Mouse (Mus musculus) ES-E14 (cell line): ENCODE results near the gene Rita1. TPM values are rescaled to one million over a fixed set of nuclear protein-coding genes. Genes with fewer than 3 reads are reported as not detected.

Experiments
- DNase-seq: peaks from one replicate; pipeline ENCODE4 v3.0.0-alpha.2; 2013; ENCODE audit warnings: low read depth, low spot score
- H3K27ac ChIP-seq: 2 replicates; pipeline ENCODE4 v1.5.1; 2012; ENCODE audit warnings: low read depth, mild to moderate bottlenecking, low read length, moderate library complexity, mixed read lengths; ENCODE audit not compliant: poor library complexity, insufficient read depth, severe bottlenecking
- H3K36me3 ChIP-seq: 2 replicates; pipeline ENCODE4 v1.6.1; 2012; ENCODE audit warnings: mild to moderate bottlenecking, low read length, moderate library complexity, mixed read lengths; ENCODE audit not compliant: control insufficient read depth, poor library complexity, insufficient read depth, severe bottlenecking
- H3K4me1 ChIP-seq, 2 experiments: fragments of 150-350 bp in 1 of 2; sonication (generic) in 1 of 2; 2 replicates each; pipeline ENCODE4 v1.6.1; 2012; ENCODE audit warnings: low read length in 2 of 2, mild to moderate bottlenecking in 1 of 2, mixed read lengths in 1 of 2; ENCODE audit not compliant: control insufficient read depth in 2 of 2, insufficient read depth in 2 of 2, poor library complexity in 1 of 2
- H3K4me3 ChIP-seq, 2 experiments: fragments of 150-350 bp in 1 of 2; sonication (generic) in 1 of 2; 2 replicates each; pipeline ENCODE4 v1.5.1; 2012; ENCODE audit warnings: low read length in 2 of 2, low read depth in 1 of 2, mild to moderate bottlenecking in 1 of 2, mixed read lengths in 1 of 2; ENCODE audit not compliant: insufficient read depth in 1 of 2, poor library complexity in 1 of 2, severe bottlenecking in 1 of 2
- H3K9ac ChIP-seq: 2 replicates; pipeline ENCODE4 v1.6.1; 2012; ENCODE audit warnings: low read depth, mild to moderate bottlenecking, low read length, mixed read lengths; ENCODE audit not compliant: poor library complexity, insufficient read depth, severe bottlenecking
- H3K9me3 ChIP-seq: fragments of 150-350 bp; sonication (generic); 2 replicates; pipeline ENCODE4 v1.6.1; 2012; ENCODE audit warnings: low read depth, mild to moderate bottlenecking, low read length; ENCODE audit not compliant: control insufficient read depth, insufficient read depth
- CHD2 ChIP-seq: IDR thresholded peaks from 2 replicates; pipeline ENCODE4 v1.6.1; 2014; ENCODE audit warnings: mild to moderate bottlenecking, low read depth, low read length, inconsistent platforms
- HCFC1 ChIP-seq: IDR thresholded peaks from 2 replicates; pipeline ENCODE4 v1.6.1; 2012; ENCODE audit warnings: low read length, inconsistent platforms, borderline replicate concordance; ENCODE audit not compliant: insufficient read depth
- MAFK ChIP-seq: IDR thresholded peaks from 2 replicates; pipeline ENCODE4 v1.6.1; 2014; ENCODE audit warnings: mild to moderate bottlenecking, low read depth, low read length, inconsistent platforms; ENCODE audit not compliant: insufficient read depth
- ZC3H11A ChIP-seq: IDR thresholded peaks from 2 replicates; pipeline ENCODE4 v1.6.1; 2012; ENCODE audit warnings: low read depth, mild to moderate bottlenecking, inconsistent platforms, low read length, borderline replicate concordance
- ZNF384 ChIP-seq: IDR thresholded peaks from 2 replicates; pipeline ENCODE4 v1.6.1; 2012; ENCODE audit warnings: low read depth, low read length, inconsistent platforms
- in situ Hi-C, 2 experiments: fragments of 600-800 bp; cut with MboI; formaldehyde crosslinking; loops; one replicate each; pipeline ENCODE4 v1.15.1; 2025; ENCODE audit warnings: low sequenced_read_pairs in 2 of 2, inconsistent platforms in 1 of 2; ENCODE audit not compliant: unreplicated experiment in 2 of 2
- total RNA-seq: library from RNA; depleted of rRNA; stranded (reverse); fragments of 300-350 nt; gene quantifications from 2 replicates; pipeline ENCODE4 v1.2.3, GENCODE M21; 2012

Gene Rita1
- total RNA-seq, 1 experiment = 23.7 TPM

GRCm38 (mm10) chr5:120587616-120587926 lies 24.8 kb downstream of the Rita1 start:
- DNase-seq = no peak
- no peak overlapping the region for H3K27ac ChIP-seq
- H3K36me3 ChIP-seq = no peaks in the 10 kb centered on the region
- in situ Hi-C loops = no loop called here
- no peaks in the 10 kb centered on the region for H3K9me3 ChIP-seq
- H3K9ac ChIP-seq = no peak overlapping the region
- TF ChIP-seq HCFC1 (no peak), CHD2 (no peak), ZC3H11A (no peak), ZNF384 (no peak)
- peaks cover 0 to 13% of the 10 kb centered on the region in 2 experiments; a peak in 3 of 4 replicates for H3K4me1 ChIP-seq
- H3K4me3 ChIP-seq = peak overlapping the region; percentile 4 to 98; a peak in 3 of 4 replicates

- TF ChIP-seq MAFK (no peak), ZNF384 (no peak), ZC3H11A (no peak), HCFC1 (no peak), CHD2 (no peak)
- H3K27ac ChIP-seq = no peak overlapping the region
- in situ Hi-C loops = no loop called here
Measured at GRCm38 (mm10) chr5:120586741-120587615, 25.4 kb downstream of the Rita1 start.

GRCm38 (mm10) chr5:120584968-120585367 lies 27.4 kb downstream of the Rita1 start:
- H3K4me3 ChIP-seq = no peak overlapping the region
- in situ Hi-C loops = no loop called here
- H3K36me3 ChIP-seq = no peaks in the 10 kb centered on the region
- H3K9ac ChIP-seq = no peak overlapping the region
- no peak for DNase-seq
- TF ChIP-seq MAFK = no peak
- TF ChIP-seq ZC3H11A = no peak
- no peak overlapping the region for H3K27ac ChIP-seq
- no peaks in the 10 kb centered on the region for H3K9me3 ChIP-seq
- H3K4me1 ChIP-seq = peaks cover 0 to 17% of the 10 kb centered on the region in 2 experiments; a peak in 3 of 4 replicates

More at GRCm38 (mm10) chr5:120586741-120587615, 25.4 kb downstream of the Rita1 start:
- no peak for DNase-seq
- Histone ChIP-seq H3K9ac (no peak overlapping the region), H3K36me3 (no peaks in the 10 kb centered on the region), H3K9me3 (no peaks in the 10 kb centered on the region), H3K4me3 (peak overlapping the region in 1 of 2 experiments; percentile 98; a peak in 1 of 4 replicates), H3K4me1 (peaks cover 0 to 16% of the 10 kb centered on the region in 2 experiments; a peak in 3 of 4 replicates)

GRCm38 (mm10) chr5:120583511-120583910 lies 28.9 kb downstream of the Rita1 start:
- no peak overlapping the region for H3K27ac ChIP-seq
- in situ Hi-C loops = no loop called here
- no peaks in the 10 kb centered on the region for H3K36me3 ChIP-seq
- H3K4me1 ChIP-seq = peaks cover 0 to 22% of the 10 kb centered on the region in 2 experiments; a peak in 3 of 4 replicates
- H3K4me3 ChIP-seq = no peak overlapping the region
- no peak overlapping the region for H3K9ac ChIP-seq
- TF ChIP-seq ZNF384 (no peak), MAFK (no peak), HCFC1 (no peak), CHD2 (no peak), ZC3H11A (no peak)
- no peaks in the 10 kb centered on the region for H3K9me3 ChIP-seq
- DNase-seq = no peak

GRCm38 (mm10) chr5:120582002-120582401 lies 30.4 kb downstream of the Rita1 start:
- no peak for TF ChIP-seq HCFC1
- no peak for TF ChIP-seq ZC3H11A
- no peak for TF ChIP-seq ZNF384
- no peak for TF ChIP-seq MAFK
- no peak for TF ChIP-seq CHD2
- Histone ChIP-seq H3K36me3 (no peaks in the 10 kb centered on the region), H3K4me3 (no peak overlapping the region), H3K4me1 (peaks cover 0 to 24% of the 10 kb centered on the region in 2 experiments; a peak in 3 of 4 replicates), H3K27ac (no peak overlapping the region), H3K9ac (no peak overlapping the region), H3K9me3 (no peaks in the 10 kb centered on the region)
- DNase-seq = no peak
- in situ Hi-C loops = no loop called here
